Mouse (Mus musculus) olfactory bulb, adult 2 months (tissue): Measurements from ENCODE around the gene Mxra7. TPM values are rescaled to one million over a fixed set of nuclear protein-coding genes. Genes with fewer than 3 reads are reported as not detected.

Source experiments
- H3K27ac ChIP-seq: fragments of 200-500 bp; 2 replicates; pipeline ENCODE4 v1.5.1; 2012; ENCODE audit warnings: low read depth, low read length; ENCODE audit not compliant: insufficient read depth
- H3K4me1 ChIP-seq: fragments of 200-500 bp; 2 replicates; pipeline ENCODE4 v1.6.1; 2012; ENCODE audit warnings: low read length; ENCODE audit not compliant: control insufficient read depth, insufficient read depth
- H3K4me3 ChIP-seq: fragments of 200-500 bp; 2 replicates; pipeline ENCODE4 v1.5.1; 2012; ENCODE audit warnings: mild to moderate bottlenecking, low read depth, low read length, moderate library complexity; ENCODE audit not compliant: insufficient read depth
- CTCF ChIP-seq: fragments of 200-500 bp; IDR thresholded peaks from 2 replicates; pipeline ENCODE4 v1.5.1; 2012; ENCODE audit warnings: low read depth, mild to moderate bottlenecking, low read length, moderate library complexity; ENCODE audit not compliant: insufficient read depth
- POLR2A ChIP-seq: fragments of 200-500 bp; IDR thresholded peaks from 2 replicates; pipeline ENCODE4 v1.6.1; 2012; ENCODE audit warnings: mild to moderate bottlenecking, low read depth, low read length, moderate library complexity; ENCODE audit not compliant: insufficient read depth
- WGBS: fragments of 180-500 bp; shearing (Covaris S2); methylation state at CpG from one replicate; pipeline ENCODE4 v1.1.7; 2018; 5-methylcytosine and 5-hydroxymethylcytosine counted together
- polyA plus RNA-seq: library from polyadenylated mRNA; stranded (reverse); fragments of >200 nt; gene quantifications from 2 replicates; pipeline ENCODE4 v1.2.4, GENCODE M21; 2012; ENCODE audit warnings: low replicate concordance; ENCODE audit not compliant: missing spikeins, insufficient read depth, insufficient read length

The Mxra7 gene
- polyA plus RNA-seq, 1 experiment: not detected

DNA sequence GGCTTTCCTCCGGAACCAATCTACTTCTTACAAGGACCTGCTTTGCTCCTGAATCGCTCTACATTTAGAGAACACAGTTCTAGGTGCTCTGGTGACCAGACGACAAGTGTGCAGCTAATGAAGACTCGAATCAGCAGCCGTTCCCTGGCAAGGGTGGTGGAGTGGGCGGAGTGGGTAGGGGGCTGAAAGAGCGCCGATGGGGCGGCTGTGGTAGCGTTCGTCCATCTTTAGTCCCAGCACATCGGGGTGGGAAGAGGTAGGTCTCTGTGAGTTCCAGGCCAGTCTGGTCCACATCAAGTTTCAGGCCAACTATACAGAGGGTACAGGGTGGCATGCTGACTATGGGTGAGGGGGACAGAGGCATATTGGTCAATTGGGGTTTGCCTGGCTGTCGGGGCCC is 14.2 kb downstream of the Mxra7 start:
- WGBS: 73% methylated on average over 13 of the region's 13 CpGs
- H3K4me1 ChIP-seq: peaks cover 45% of the 10 kb centered on the region
- no peak overlapping the region for H3K4me3 ChIP-seq
- TF ChIP-seq POLR2A (no peak), CTCF (no peak)
- no peak overlapping the region for H3K27ac ChIP-seq

DNA sequence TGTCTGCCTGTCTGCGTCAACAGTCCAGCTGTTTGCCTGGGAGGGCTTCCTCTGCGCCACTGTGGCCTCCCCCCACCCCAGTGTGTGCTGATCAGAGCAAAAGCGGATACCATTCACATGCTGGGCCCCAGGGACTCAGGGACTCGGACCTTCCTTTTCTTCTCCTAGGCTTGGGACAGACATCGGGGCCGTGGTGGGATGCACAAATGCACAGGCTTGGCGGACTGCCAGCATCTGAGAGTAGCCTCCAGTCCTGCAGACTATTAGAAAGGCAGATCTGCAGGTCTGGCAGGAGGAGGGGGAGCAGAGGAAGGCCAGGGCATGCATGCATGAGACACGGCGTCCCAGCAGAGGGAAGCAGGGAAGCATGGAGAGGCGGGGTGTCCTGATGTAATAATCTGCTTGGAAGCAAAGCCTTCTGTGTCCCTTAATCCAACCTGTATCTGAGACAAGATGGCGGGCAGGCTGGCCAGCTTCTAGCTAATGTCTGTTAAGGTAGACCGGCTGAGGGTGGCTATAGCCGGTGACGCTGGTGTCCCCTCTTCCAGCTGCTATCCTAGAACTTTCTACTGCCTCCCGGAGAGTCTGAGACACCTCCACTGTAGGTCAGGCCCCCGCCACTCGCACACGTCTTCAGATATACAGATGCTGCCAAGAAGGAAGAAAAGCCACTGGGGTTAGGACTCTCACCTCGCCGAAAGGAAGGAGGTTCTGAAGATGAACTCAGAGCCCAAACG is 14.9 kb downstream of the Mxra7 start:
- Histone ChIP-seq H3K4me1 (peaks cover 45% of the 10 kb centered on the region), H3K4me3 (no peak overlapping the region), H3K27ac (no peak overlapping the region)
- no peak for TF ChIP-seq POLR2A
- TF ChIP-seq CTCF: no peak
- 79% methylated on average over 21 of the region's 21 CpGs for WGBS

DNA sequence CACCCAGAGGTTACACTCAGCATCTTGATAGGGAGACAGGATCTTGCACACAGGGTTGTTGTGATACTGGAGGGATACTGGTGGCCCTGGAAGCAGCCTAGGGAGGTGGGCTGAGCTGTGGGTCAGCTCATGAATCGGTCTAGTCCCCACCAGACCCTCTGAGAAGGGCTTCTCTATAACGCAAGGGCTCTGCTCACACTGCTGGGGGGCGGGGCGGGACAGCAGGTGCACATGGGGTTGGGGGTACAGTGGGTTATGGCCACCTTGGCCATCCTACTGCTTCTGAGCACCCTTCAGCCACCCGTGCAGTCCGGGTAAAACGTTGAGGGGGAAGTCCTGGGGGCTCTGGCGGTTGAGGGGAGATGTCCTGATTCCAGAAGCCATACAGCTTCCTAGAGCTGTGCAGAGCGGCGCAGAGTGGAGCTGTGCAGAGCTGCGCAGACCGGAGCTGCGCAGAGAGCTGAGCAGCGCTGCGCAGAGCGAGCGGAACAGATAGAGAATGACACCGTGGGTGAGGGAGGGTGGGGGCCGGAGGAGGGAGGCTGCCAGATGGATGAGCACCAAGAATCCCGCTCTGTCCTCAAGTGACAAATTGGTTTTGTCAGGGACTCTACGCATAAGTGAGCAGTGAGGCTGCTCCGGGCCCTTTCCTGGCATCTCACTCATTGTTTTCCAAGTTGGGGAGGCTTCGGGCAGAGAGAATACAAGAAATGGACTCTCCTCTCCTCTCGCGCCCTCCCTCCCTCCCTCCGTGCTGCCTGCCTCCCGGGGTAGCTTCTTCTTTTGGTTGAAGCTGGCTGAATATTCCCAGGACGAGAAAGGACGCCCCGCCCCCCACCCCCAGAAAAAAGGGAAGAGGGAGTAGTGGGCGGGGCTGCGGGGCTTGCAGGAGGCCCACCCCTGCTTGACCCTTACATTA is 16.6 kb downstream of the Mxra7 start:
- Histone ChIP-seq H3K4me1 (peaks cover 50% of the 10 kb centered on the region), H3K4me3 (peak overlapping the region; percentile 48), H3K27ac (peak overlapping the region; percentile 77)
- 8% methylated on average over 32 of the region's 32 CpGs for WGBS
- TF ChIP-seq POLR2A (peak; percentile 62; the same call in 1 of the 2 replicates), CTCF (no peak)

DNA sequence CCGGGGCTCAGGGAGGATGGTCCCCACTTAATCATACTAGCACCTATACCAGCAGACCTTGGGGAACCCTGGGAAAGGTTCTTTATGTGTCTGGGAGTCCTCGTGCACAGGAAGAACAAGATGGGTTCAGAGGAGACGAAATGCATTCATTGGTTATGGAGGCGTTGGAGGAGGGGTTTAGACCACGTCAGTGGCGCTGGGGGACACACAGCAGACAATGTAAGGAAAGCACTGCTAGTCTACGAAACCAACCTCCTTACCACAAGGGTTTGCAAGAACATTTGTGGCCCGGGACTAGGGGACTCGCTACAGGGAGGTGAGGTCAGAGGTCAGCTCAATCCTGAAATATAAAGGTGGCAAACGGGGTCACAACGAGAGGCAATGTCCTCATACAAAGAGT is 17.3 kb downstream of the Mxra7 start:
- no peak overlapping the region for H3K4me3 ChIP-seq
- peaks cover 50% of the 10 kb centered on the region for H3K4me1 ChIP-seq
- 65% methylated on average over 11 of the region's 11 CpGs for WGBS

DNA sequence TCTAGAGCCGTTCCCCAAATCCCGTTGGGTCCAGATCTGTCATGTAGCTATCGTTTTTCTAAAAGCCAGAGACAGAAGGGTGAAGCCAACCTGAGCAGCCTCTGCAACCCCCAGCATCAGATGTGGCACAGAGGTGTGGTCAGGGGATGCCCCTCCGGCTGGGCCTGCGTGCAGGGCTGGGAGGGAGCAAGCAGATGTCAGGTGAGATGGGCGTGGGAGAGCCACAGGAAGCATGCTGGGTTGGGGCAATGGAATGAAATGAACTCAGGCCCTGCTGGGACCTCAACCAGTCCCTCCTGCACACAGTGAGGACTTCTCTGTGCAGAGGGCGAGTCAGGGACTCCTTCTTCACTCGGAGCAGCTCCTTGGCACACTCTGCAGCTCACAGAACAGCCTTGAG is 18.3 kb downstream of the Mxra7 start:
- peaks cover 45% of the 10 kb centered on the region for H3K4me1 ChIP-seq
- WGBS: 88% methylated on average over 8 of the region's 8 CpGs
- no peak overlapping the region for H3K27ac ChIP-seq

More for the DNA sequence above, 17.3 kb downstream of the Mxra7 start:
- TF ChIP-seq CTCF (no peak), POLR2A (no peak)
- H3K27ac ChIP-seq: peak overlapping the region; percentile 14

DNA sequence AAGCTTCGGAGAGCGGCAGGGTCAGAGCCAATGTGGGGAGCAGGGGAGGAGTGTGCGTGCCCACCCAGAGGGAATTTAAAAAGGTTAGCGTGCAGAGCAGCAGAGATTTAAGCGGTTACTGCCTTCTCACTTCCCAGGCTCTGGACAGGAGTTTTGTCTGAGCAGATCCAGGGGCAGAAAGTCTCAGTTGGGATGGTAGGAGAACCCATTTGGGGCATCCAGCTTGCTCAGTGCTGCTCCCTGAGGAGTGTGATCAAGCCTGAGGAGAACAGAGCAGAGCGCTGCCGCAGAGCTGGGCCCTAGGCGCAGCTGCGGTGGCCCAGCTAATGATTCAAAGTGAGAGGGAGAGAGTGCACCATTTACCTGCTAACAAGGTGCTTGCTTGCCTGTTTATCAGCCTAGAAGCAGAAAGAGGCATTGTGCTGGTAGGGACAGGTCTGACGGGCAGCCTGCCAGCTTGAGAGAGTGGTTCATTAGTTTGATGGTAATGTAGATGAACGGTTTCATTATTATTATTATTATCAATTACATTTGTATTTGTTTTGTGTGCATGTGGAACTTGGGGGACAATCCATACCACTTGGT is 18.9 kb downstream of the Mxra7 start:
- no peak overlapping the region for H3K27ac ChIP-seq
- WGBS: 84% methylated on average over 11 of the region's 11 CpGs
- H3K4me3 ChIP-seq: no peak overlapping the region
- H3K4me1 ChIP-seq: peaks cover 39% of the 10 kb centered on the region
- no peak for TF ChIP-seq CTCF

More for the DNA sequence above, 18.3 kb downstream of the Mxra7 start:
- TF ChIP-seq CTCF: no peak
- no peak for TF ChIP-seq POLR2A
- no peak overlapping the region for H3K4me3 ChIP-seq

DNA sequence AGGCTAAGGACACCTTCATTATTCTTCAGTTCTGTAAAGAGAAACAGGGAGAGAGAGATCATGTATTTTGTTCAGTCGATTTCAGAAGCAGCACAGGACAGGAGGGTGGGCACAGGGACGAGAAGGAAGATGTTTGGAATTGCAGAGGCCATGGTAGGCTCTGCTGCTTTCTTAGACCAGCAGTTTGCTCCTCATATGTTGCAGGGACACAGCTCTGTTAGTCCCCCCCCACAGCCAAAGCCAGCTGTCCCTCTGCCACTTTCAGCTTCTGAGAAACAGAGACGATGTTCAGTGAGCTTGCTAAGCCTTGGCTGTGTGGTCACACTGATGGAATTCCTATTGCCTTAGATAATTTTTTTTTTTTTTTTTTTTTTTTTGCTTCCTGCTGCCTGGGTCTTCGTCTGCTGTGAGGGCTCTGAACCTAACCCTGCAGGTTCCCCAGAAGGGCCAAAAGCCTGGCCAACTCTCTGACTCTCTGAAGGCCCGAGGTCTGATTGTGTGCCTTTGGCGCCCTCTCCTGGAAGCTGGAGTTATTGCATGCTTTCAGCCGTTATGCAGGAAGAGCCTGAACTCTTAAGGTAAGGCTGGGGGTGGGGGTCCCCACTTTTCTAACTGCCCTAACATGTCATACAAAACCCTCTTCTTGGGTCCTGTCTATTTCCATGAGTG is 19.8 kb downstream of the Mxra7 start:
- WGBS: 24% methylated on average over 7 of the region's 7 CpGs
- H3K4me1 ChIP-seq: peaks cover 33% of the 10 kb centered on the region
- TF ChIP-seq CTCF (peak; percentile 79), POLR2A (no peak)
- H3K4me3 ChIP-seq: no peak overlapping the region
- H3K27ac ChIP-seq: no peak overlapping the region

DNA sequence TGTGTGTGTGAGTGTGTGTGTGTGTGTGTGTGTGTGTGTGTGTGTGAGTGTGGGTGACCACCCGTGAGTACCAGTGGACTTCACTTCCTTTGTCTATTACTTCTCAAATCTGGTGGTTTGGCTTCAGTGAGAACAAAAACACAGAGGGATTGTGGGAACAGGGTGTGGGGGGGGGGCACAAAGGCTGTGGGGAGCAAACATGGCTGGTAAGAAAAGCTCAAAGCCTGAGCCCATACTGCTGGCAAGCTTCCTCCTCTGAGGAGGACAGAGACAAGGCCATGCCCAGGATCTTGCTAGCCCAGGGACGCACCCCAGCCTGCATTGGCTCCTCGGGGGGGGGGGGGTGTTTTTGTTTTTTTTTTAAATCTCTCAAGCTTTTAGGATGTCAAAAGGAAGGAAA is 20.3 kb downstream of the Mxra7 start:
- TF ChIP-seq POLR2A: no peak
- no peak for TF ChIP-seq CTCF
- H3K27ac ChIP-seq: no peak overlapping the region
- 63% methylated on average over 3 of the region's 3 CpGs for WGBS

More for the DNA sequence above, 20.3 kb downstream of the Mxra7 start:
- Histone ChIP-seq H3K4me1 (peaks cover 28% of the 10 kb centered on the region), H3K4me3 (no peak overlapping the region)
